Mouse (Mus musculus) hindbrain, postnatal 0 days (tissue): ENCODE measurements around the gene Esp24. TPM values are rescaled to one million over a fixed set of nuclear protein-coding genes. Genes with fewer than 3 reads are reported as not detected.
"Not testable (repeated sequence)": the region's sequence is repeated elsewhere in the genome, so short reads cannot be mapped to it uniquely, and the experiment has no call there.

ENCODE experiments used
- ATAC-seq: fragments of 200-750 bp; cut with Nextera tagmentation; 2 replicates; pipeline ENCODE4 v1.8.0; 2017; ENCODE audit warnings: mild to moderate bottlenecking, moderate TSS enrichment, moderate library complexity
- DNase-seq: peaks from one replicate; pipeline ENCODE4 v3.0.0-alpha.2; 2015; ENCODE audit warnings: low spot score
- H3K27ac ChIP-seq: fragments of 300-500 bp; sonication (generic); 2 replicates; pipeline ENCODE4 v1.5.1; 2014; ENCODE audit warnings: mild to moderate bottlenecking
- H3K27me3 ChIP-seq: fragments of 300-500 bp; sonication (generic); 2 replicates; pipeline ENCODE4 v1.6.1; 2014; ENCODE audit warnings: low read length, mixed read lengths; ENCODE audit not compliant: insufficient read depth
- H3K36me3 ChIP-seq: fragments of 300-500 bp; sonication (generic); 2 replicates; pipeline ENCODE4 v1.6.1; 2014; ENCODE audit warnings: low read length, mixed read lengths; ENCODE audit not compliant: insufficient read depth
- H3K4me1 ChIP-seq: fragments of 300-500 bp; sonication (generic); 2 replicates; pipeline ENCODE4 v1.6.1; 2014; ENCODE audit warnings: antibody characterized with exemption, low read length, mixed read lengths; ENCODE audit not compliant: insufficient read depth
- H3K4me2 ChIP-seq: fragments of 300-500 bp; sonication (generic); 2 replicates; pipeline ENCODE4 v1.6.1; 2014; ENCODE audit warnings: low read depth, mild to moderate bottlenecking, low read length, moderate library complexity, mixed read lengths
- H3K4me3 ChIP-seq: fragments of 300-500 bp; sonication (generic); 2 replicates; pipeline ENCODE4 v1.5.1; 2014; ENCODE audit warnings: low read length
- H3K9ac ChIP-seq: fragments of 300-500 bp; sonication (generic); replicated peaks from 2 replicates; pipeline ENCODE4 v1.6.1; 2014; ENCODE audit warnings: mild to moderate bottlenecking, low read length, moderate library complexity, mixed read lengths
- H3K9me3 ChIP-seq: fragments of 300-500 bp; sonication (generic); 2 replicates; pipeline ENCODE4 v1.6.1; 2016; ENCODE audit warnings: low read length, mixed read lengths
- CTCF ChIP-seq: IDR thresholded peaks from 2 replicates; pipeline ENCODE4 v1.5.1; 2016; ENCODE audit warnings: antibody characterized with exemption, control low read depth, low read depth
- WGBS: fragments of 180-500 bp; shearing (Covaris S2); extraction: QIAGEN DNeasy Blood & Tissue Kit; methylation state at CpG from one replicate; pipeline ENCODE4 v1.1.7; 2014; 5-methylcytosine and 5-hydroxymethylcytosine counted together
- polyA plus RNA-seq: library from polyadenylated mRNA; unstranded; fragments of >200 nt; fragmentation: Nextera tagmentation; extraction: Ambion mirVana; gene quantifications from 2 replicates; pipeline ENCODE4 v1.2.1, GENCODE M21; 2015
- total RNA-seq: library from RNA; depleted of rRNA; stranded (reverse); fragments of >200 nt; gene quantifications from 2 replicates; pipeline ENCODE4 v1.2.3, GENCODE M21; 2014; rRNA removed

The Esp24 gene
- total RNA-seq (not detected in 2 replicates), polyA plus RNA-seq (not detected in 2 replicates)

DNA sequence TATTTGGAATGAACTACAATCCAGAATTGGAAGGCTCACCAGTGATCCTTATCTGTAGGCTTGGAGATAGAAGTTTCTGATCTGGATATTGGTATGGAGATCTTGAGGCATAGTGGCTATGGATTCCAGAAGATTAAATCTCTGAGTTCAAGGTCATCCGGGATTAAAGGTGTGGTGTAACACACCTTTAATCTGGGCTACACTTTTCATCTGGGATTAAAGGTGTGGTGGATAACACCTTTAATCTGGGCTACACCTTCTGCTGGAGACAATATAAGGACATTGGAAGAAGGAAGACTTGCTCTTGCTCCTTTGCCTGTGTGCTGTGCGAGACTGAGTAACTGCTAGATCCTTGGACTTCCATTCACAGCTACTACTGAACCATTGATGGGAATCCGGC is at the start of gene Esp24:
Gene Esp24, plus strand, starts transcription at position 301 of the 400 bp plus-strand sequence.
- DNase-seq, H3K9ac ChIP-seq, H3K9me3 ChIP-seq, H3K27me3 ChIP-seq, H3K4me3 ChIP-seq, H3K27ac ChIP-seq, H3K4me1 ChIP-seq, H3K4me2 ChIP-seq, H3K36me3 ChIP-seq, ATAC-seq: not testable (repeated sequence)
- WGBS = 90% methylated on average over 3 of the region's 3 CpGs

- no peak for ATAC-seq
- H3K9ac ChIP-seq = no peak overlapping the region
- WGBS = 100% methylated on average over 1 of the region's 1 CpGs
Observed at GRCm38 (mm10) chr17:39009846-39010245, 26.6 kb upstream of the Esp24 start.

DNA sequence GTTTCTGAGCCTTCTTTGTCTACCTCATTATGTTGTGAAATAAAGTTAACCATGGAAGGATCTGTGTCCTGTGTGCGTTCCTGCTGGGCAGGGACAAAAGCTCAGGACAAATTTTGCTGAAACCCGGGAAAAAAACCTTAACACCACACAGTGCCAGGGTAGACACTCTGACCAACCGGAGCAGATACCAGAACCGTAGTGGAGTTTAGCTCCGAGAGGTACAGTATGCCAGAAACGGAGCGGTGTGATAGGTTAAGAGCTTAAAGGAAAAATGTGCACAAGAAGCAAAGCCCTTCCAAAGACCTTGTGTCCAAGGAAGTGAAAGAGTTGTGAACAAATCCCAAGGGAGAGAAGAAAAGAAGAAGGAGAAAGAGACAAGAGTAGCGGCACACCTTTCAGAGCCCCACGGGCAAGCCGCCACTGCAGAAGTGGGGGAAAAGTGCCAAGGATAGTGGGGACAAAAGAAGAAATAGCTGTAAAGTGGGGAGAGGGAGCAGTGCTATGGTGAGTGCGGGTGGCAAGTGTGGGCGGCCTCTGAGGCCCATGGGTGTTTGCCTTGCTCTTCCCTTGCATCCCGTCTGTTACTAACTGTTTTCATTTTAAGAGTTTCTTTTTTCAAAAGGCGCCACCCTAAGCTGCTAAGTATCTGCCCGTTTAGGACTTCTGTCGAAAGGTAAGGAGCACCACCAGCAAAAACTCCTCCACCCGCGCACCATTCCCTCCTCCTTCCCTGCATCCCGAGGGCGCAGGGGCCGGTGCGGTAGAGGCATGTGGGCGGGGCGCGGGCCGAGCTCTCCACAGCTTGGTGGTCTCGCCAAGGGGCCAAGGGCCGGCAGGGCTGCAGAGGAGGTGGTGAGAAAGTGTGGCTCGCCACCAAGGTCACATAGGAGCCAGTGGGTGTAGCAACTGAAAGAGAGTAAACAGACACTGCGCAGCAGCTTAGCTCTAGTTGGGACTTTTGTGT is 25.5 kb upstream of the Esp24 start:
- Histone ChIP-seq H3K27me3 (no peaks in the 10 kb centered on the region), H3K4me2 (peak overlapping the region; percentile 51), H3K4me1 (no peaks in the 10 kb centered on the region), H3K27ac (no peak overlapping the region), H3K36me3 (no peaks in the 10 kb centered on the region), H3K4me3 (peak overlapping the region; percentile 30), H3K9me3 (no peaks in the 10 kb centered on the region), H3K9ac (no peak overlapping the region)
- DNase-seq = no peak
- no peak for ATAC-seq
- 37% methylated on average over 30 of the region's 30 CpGs for WGBS
- TF ChIP-seq CTCF = no peak

More at GRCm38 (mm10) chr17:39009846-39010245, 26.6 kb upstream of the Esp24 start:
- no peak overlapping the region for H3K27ac ChIP-seq
- no peaks in the 10 kb centered on the region for H3K27me3 ChIP-seq
- H3K36me3 ChIP-seq = no peaks in the 10 kb centered on the region
- TF ChIP-seq CTCF = no peak
- DNase-seq = no peak
- H3K4me3 ChIP-seq = no peak overlapping the region
- H3K4me2 ChIP-seq = no peak overlapping the region
- no peaks in the 10 kb centered on the region for H3K4me1 ChIP-seq
- H3K9me3 ChIP-seq = no peaks in the 10 kb centered on the region

- Histone ChIP-seq H3K4me3 (no peak overlapping the region), H3K36me3 (no peaks in the 10 kb centered on the region), H3K9ac (no peak overlapping the region), H3K4me1 (no peaks in the 10 kb centered on the region), H3K27ac (no peak overlapping the region), H3K9me3 (no peaks in the 10 kb centered on the region), H3K27me3 (no peaks in the 10 kb centered on the region), H3K4me2 (no peak overlapping the region)
- 62% methylated on average over 14 of the region's 14 CpGs for WGBS
- no peak for TF ChIP-seq CTCF
- ATAC-seq = no peak
- no peak for DNase-seq
Observed at GRCm38 (mm10) chr17:39017184-39017583, 19.3 kb upstream of the Esp24 start.

DNA sequence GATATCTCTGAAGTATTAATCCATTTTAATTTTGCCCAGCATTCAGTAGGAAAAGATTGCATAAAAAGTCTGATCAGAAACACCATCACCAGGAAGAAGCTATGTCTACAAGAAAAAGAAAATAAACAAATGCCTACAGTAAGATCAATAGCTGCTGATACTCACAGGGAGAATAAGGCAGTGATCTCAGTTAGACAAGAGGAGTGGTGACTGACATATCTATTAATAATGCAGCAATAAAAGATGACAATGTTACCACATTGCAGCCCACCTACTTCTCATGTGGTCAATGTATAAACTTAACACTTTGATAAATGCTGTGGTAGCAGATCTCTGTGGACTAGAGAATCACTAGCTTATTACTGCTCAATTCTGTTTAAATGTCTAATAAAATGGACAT is 6.7 kb downstream of the Esp24 start, which contains the start of gene Gm21903:
Gene Gm21903, minus strand, starts transcription at position 101 of the 400 bp plus-strand sequence.
- Histone ChIP-seq H3K9ac (no peak within 1 kb of the TSS), H3K36me3 (no peaks in the 10 kb centered on the region), H3K27me3 (no peaks in the 10 kb centered on the region), H3K4me3 (no peak within 1 kb of the TSS), H3K4me1 (no peaks in the 10 kb centered on the region), H3K9me3 (no peaks in the 10 kb centered on the region), H3K4me2 (no peak within 1 kb of the TSS), H3K27ac (no peak within 1 kb of the TSS)
- TF ChIP-seq CTCF = no peak
- DNase-seq = no peak
- ATAC-seq = no peak

DNA sequence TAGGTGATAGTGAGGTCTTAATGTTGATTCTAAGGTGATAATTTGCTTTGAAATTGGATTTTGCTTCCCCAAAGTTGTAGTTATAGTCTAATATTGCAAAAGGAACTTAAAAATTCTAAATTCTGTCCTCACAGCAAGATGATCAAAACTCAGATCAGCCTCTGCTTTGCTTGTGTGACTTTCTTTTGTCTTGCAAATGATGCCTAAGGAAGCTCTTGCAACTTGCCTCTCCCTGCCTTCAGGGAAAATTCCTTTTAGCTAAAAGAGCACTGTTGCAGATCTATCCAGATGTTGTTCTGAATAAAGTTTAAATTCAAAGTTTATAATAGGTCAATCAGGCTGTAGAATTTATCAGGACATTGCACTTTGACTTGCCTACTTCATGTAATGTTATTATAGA is 27.1 kb downstream of the Esp24 start:
- H3K27ac ChIP-seq = no peak overlapping the region
- TF ChIP-seq CTCF = no peak
- 0 out of 2 replicates have a peak, but pooled peaks cover 5% of the 10 kb centered on the region for H3K9me3 ChIP-seq
- DNase-seq (no peak), ATAC-seq (no peak)
- H3K4me3 ChIP-seq = no peak overlapping the region
- H3K27me3 ChIP-seq = no peaks in the 10 kb centered on the region
- no peaks in the 10 kb centered on the region for H3K36me3 ChIP-seq
- H3K4me2 ChIP-seq = no peak overlapping the region
- no peaks in the 10 kb centered on the region for H3K4me1 ChIP-seq
- no peak overlapping the region for H3K9ac ChIP-seq

DNA sequence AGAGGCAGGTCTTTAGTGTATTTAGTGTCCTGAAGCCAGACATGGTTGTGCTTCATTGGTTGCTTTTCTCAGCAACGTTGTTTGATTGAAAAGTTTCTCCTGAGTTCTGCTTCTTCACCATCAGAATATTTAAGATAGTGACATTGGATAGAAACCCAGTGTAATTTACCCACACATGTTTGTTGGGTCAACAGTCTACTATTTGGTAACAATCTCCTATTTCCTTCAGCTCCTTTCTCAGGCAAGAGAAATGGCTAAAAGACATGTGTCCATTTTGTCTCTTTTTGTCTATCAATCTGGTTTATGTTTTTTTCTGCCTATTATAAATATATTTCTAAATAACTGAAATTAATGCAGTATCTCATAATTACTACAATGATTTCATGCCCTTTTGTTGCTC is 40.4 kb downstream of the Esp24 start, which contains the start of gene Esp23:
Gene Esp23, minus strand, starts transcription at position 101 of the 400 bp plus-strand sequence.
- ATAC-seq = no peak
- WGBS = 47% methylated on average over 1 of the region's 1 CpGs

More for the DNA sequence above, 40.4 kb downstream of the Esp24 start, which contains the start of gene Esp23:
- no peaks in the 10 kb centered on the region for H3K4me1 ChIP-seq
- DNase-seq = no peak
- no peak within 1 kb of the TSS for H3K27ac ChIP-seq
- no peak within 1 kb of the TSS for H3K4me2 ChIP-seq
- H3K9me3 ChIP-seq = peaks cover 7% of the 10 kb centered on the region
- H3K36me3 ChIP-seq = no peaks in the 10 kb centered on the region
- H3K4me3 ChIP-seq = no peak within 1 kb of the TSS
- TF ChIP-seq CTCF = no peak
- H3K9ac ChIP-seq = no peak within 1 kb of the TSS
- no peaks in the 10 kb centered on the region for H3K27me3 ChIP-seq

Other genes starting within 250 kb of the Esp24 start
- not detected in 2 replicates for gene Gm21903, start 6.6 kb downstream of the Esp24 start, total RNA-seq
- gene Gm21903, start 6.6 kb downstream of the Esp24 start, polyA plus RNA-seq = not detected in 2 replicates
- gene Esp23, start 40.3 kb downstream of the Esp24 start, total RNA-seq = not detected in 2 replicates
- not detected in 2 replicates for gene Esp23, start 40.3 kb downstream of the Esp24 start, polyA plus RNA-seq
- not detected in 2 replicates for gene Esp22, start 58.6 kb downstream of the Esp24 start, total RNA-seq
- gene Esp22, start 58.6 kb downstream of the Esp24 start, polyA plus RNA-seq = not detected in 2 replicates